Mouse (Mus musculus) cerebellum, adult 18-20 months (tissue): ENCODE results near the gene Ctse.

Experiments
- DNase-seq, 2 experiments: peaks; one replicate each; pipeline ENCODE4 v3.0.0; 2021

Ctse gene

DNA sequence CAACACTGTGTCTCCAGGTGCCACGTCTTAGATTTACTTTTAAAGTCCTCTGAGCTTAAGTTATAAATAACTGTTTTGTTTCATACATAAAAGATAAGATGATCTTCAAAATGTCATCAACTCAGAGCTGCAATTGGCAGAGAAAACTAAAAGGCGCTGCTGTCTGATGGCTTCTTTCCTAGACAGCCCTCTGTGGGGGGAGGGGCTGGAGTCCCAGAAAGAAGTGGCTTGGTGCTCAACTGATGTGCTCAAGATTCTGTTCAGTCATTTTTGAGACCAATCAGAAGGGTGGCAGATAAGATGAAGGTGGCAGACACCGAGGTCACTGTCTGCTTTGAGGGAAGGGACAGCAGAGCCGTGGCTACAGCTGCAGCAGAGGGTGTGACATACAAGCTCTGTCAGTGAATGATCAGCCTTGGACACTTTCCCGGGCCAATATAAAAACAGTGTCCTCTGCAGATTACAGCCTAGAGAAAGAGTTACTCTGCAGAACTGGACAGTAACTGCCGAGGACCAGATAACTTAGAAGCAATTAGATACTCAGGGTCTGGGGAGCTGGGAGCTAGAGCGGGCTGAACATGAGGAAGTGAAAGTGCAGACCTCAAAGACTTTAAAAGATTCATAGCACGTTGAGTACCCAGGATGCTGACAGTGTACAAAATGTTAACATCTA is 64.1 kb downstream of the Ctse start:
- DNase-seq = no peak

DNA sequence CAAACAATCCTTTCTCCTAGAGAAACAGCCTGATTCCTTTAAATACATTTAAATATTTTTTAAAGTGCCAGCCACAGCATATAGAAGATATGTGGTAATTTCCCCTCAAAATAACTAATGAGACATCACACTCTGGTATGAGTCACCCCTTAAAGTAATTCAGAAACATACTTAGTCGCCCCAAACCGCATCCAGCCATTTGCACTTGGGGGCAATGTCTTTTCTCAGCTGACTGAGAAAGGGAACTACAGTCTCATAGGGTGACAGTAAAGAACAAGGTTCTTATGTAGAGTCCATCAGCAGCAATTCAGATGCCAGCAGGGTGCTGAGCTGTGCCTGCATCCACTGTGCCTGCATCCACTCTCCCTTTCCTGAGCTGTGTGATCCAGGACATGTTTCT is 65.4 kb downstream of the Ctse start:
- DNase-seq = no peak

DNA sequence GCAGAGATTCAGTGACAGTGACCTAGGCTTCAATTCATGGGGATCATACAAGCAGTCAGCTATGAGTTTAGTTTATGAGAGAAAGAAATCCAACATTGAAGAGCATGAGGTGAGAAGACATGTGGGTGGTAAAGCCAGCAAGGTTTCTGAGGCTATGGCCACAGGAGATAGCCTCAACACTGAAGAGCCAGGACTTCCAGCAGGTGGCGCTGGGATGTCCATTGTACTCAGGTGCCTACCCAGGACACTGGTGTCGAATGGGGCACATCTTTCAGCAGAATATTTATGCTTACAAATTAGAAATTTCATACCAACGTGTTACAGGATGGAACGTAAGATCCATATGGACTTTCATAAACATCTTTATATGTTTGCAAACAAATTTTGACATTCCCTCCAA is 70.2 kb downstream of the Ctse start:
- DNase-seq = peak; percentile 77 to 80

DNA sequence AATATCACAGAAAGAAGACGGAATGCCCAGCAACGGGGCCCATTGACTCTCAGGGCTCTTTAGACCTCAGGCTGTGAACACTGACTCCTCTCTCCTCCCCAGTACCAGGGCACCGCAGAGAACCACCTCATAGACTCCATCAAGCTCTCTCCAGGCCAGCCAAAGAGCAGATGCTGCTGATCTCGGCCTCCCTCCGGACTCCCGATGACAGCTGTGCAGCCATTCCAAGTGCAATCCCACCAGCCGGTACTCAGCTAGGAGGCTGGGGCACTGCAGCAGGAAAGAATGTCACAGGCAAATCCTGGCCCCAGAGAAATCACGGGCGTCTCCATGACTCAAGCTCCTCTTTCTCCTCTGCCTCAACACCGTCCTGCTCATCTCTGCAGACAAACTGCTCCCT is 73.4 kb downstream of the Ctse start:
- DNase-seq = no peak

DNA sequence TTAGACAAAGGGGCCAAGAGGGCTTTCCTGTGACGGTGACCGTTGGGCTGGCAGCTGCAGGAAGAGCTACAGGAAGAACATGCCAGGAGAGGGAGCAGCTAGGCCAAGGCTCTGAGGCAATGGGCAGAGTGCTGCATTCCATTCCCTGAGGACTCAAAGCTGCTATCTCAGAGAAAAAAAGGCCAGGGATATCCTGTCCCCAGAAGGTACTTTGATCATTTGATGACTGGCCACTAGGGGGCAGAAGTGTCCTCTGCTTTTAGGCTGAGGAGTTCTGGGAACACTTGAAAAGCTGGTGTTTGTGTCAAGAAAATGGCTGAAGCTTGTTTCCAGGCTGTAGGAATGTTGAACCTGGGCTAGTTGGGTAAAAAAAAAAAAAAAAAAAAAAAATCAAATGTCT is 74.3 kb downstream of the Ctse start:
- peak; percentile 86 to 87 for DNase-seq

DNA sequence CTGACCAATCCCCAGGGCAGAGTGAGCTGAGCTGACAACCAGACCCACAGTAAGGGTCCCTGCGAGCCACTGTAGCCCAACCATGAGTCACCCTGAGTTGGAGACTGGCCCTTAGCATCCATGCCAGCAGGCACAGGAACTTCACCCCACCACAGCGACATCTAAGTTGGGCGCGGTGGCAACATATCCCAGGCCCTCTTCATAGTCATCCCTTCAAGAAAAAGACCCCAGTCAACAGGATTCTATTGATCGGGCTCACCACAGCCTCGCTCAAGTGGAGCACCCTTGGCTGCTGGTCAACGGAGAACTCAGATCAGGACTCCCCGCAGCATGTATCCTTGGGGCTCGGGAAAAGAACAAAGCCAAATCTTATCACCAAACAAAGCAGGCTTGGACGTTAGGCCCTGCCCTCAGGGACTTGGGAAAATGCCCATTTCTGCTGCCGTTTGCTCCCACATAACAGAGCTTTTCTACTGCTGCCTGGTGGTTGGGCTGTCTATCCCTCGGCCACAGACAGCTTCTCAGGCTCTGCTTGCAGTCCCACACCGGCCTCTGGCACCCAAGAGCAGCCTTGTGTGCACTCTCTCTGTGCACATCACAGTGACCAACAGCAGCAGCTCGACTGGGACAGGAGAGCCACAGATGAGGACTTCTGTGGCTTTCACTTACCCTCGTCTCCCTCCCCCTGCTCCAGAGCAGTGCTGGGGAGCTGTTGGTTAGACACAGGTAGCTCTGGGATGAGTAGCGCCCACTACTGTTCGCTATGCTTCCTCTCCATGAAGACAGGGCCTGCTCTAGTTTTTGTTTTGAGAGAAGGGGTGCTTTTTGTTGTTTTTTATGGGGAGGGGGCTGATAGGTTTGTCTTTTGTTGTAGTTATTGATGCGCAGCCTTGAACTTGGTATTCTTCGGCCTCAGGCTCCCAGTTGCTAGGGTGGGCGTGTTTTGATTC is 76.6 kb downstream of the Ctse start:
- DNase-seq = no peak

DNA sequence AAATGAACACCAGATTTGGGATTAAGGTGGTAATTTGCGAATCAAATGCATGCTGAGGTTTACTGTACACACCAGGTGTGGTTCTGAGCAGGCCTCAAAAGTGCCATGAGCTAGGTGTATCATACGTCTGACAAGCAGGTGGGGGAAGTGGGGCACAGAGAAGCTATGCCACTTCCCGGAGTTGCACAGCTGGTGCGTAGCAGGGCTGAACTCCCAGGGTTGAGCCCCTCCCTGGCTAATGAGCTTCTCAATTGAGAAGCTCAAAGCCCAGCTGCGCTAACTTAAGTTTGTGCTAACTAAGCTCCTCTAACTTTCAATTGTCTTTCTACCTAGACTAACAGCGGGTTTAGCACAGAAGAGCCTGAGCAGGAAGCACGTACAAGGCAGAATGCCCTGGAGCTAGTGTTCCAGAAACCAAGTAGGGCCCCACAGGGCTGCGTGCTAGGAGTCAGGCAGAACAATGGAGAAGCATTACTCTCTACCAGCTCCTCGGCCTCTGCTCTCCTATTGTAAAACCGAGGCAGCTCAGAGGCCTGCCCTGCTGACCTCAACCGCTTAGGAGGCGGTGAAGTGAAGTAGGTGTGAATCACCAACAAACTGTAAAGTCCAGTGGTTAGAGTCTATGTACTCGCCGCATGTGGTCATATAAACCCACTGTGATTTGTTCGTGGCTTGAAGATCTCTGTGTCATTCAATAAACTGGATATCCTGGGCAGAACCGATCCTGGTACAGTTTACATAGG is 81.0 kb downstream of the Ctse start:
- no peak for DNase-seq

DNA sequence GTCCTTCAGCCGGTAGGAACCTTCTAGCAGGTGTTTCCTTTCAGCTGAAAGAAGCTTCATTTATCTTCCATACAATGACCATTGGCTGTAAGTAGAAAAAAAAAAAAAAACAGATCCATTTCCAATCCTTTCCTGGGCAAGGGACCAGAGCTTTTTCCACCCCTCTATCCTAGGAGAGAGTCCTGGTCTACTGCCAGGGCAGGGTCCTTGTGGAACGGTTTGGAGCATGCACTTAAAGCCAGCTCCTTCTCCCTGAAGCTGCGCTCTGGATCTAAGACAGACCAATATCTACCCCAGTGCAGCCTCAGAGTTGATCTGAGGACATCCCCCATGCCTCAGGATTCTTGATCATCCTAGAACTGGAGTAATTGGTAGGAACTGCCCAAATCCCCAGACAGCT is 83.9 kb downstream of the Ctse start:
- no peak for DNase-seq

DNA sequence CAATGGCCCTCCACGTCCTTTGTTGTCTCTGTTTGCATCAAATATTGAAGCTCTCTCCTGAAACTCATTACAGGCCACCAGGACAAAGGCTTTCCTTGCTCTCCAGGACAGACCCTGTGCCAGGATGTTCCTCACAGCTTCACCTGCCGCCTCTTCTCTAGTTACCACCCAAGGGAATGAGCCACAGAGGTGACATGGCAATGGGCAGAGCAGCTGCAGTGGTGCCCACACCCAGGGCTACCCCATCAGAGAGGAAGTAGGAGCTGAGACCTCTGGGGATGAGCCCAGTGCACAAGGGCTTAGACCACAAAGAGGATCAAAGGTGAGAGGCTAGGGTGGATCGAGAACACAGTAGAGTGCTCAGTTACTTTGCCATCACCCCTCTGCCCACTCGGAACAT is 85.4 kb downstream of the Ctse start:
- no peak for DNase-seq
